Mouse (Mus musculus): ENCODE results near the gene Igf1r.

Igf1r gene

DNA sequence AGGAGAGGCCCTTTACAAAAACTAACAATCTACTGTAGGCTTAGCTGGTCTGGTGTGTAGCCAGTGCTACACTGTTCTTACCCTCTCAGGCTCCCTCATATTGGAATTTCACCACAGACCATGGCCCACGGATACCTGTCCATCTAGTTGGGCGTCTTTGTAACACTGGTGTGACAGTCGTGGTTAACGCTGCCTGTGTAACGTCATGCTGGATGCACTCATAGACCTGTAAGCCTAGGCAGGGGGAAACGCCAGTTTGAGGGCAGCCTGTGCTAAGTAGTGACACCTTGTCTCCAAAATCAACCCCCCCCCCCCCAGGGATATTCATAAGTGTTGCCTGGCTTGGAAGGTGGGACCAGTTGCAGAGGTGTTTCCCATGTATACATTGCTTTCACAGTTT, 4.7 kb downstream of the Igf1r start:
- DNase-seq (ENCODE audit: extremely low read depth, low read depth, low spot score), result no peak

DNA sequence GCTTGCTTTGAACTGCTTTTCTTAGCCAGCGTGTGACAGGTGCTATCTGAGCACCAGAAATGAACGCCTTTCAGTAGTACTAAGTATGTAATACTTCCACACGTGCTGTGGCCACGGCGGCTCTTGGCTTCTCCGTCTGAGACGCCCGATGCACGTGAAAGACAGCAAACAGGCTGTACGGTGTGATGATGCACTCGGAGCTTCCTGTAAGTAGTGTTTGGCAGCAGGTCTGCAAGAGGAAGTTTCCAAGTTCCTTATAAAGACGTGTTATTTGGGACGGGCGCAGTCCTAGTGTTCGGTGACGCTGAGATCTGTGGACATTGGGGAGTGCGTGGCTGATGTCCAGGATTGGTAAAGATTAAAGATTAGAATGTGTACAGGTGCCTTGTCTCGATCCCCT, 5.4 kb downstream of the Igf1r start:
- no peak for DNase-seq (ENCODE audit: extremely low read depth, low read depth, low spot score)

DNA sequence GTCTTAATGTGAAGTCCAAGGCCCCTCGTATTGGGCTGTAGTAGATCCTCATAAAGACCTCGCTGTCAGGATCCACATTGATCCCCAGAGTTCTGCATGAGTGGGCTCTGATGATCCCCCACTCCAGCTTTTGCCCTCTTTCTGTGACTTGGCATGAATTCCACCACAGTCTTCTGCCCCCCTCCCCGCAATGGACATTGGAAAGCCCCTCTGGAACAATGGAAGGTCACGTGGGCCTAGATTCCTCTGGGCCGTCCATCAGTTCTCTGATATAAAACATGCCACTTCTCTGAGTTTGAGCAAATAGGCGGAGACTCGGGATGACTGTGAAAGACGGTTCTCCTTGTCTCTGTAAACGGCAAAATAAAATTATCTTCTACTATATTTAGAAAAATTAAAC, 8.1 kb downstream of the Igf1r start:
- DNase-seq (ENCODE audit: extremely low read depth, low read depth, low spot score), result no peak

DNA sequence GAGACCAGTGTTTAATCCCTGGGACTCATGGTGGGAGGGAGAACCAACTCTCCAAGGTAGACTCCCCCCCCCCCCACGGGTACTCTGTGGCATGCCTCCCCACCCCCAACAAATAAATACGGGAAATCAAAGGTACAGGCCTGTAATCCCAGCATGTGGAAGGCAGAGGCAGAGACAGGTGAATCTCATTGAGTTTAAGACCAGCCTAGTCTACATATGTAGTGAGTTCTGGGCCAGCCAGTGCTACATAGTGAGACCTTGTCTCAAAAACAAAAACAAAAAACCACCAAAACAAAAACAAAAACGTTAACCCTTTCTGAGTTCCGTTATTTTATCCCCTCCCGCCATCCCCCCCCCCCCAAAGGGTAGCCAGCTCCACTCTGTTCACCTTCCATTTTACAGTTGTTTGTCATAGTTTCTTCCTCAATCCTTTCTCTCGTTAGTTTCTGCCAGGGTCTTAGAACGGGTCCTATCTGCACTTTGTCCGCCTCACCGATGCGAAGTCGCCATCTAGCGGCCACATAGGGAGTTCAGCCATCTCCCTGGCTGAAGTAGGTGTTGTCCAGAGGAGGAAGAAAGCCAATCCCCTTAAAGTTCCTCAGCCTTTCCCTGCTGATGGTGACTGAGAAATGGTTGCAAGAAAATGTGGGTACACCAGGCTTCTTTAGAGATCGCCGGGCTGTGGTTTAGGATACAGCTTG, 9.1 kb downstream of the Igf1r start:
- DNase-seq (ENCODE audit: extremely low read depth, low read depth, low spot score), result no peak

DNA sequence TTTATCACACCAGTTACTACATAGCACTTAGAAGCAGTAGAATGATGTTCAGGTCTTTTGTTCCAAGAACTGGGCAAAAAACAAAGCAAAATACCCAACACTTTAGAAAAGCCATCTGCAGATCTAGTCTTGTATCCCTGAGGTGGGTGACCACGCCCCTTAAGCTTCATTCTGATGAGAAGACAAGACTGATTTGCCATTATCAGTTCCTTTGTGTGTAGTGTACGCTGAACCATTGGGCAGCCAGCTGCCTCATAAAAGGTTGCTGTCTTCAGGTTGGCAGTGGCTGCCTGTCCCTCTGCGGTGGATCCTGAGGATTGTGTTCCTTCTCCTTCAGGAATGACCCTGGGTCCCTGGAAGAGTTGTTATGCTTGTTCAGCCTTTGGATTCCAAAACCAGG, 11.1 kb downstream of the Igf1r start:
- DNase-seq (ENCODE audit: extremely low read depth, low read depth, low spot score), result no peak

DNA sequence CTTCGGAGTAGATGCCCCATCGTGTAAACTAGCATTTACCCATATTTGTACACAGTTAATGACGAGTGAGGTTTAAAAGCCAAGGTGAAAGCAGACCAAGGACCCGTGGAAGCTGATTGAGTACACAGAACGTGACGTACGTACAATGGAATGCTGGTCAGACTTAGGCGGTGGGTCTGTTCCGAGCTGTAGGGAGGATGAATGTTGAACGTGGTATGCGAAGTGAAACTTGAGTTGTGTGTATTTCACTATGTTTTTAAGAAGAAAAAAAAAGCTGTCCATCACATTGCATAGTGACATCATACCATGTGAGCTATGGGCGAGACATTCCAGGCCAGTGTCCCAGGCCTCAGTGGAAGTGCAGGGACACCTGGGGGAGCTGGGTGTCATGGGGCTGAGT, 15.8 kb downstream of the Igf1r start:
- DNase-seq (ENCODE audit: extremely low read depth, low read depth, low spot score), result no peak

DNA sequence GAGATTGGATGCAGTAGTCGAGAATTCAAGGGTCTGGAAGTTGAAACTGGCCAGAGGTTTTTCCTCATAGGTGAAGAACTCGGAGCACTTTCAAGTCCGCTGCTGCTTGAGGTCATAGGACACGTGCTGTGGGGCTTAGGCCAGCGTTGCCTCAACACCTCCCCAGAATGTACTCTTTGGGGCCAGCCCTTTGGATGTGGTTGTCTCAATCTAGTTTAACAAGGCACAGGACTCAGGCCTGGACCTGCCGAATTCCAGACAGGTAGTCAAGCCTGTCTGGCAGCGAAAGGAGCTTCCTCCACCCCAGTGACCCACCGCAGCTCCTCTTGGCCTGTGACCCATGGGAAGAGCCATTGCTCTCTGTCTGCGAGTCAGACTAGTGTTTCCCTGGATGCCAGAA, 16.4 kb downstream of the Igf1r start:
- no peak for DNase-seq (ENCODE audit: extremely low read depth, low read depth, low spot score)

DNA sequence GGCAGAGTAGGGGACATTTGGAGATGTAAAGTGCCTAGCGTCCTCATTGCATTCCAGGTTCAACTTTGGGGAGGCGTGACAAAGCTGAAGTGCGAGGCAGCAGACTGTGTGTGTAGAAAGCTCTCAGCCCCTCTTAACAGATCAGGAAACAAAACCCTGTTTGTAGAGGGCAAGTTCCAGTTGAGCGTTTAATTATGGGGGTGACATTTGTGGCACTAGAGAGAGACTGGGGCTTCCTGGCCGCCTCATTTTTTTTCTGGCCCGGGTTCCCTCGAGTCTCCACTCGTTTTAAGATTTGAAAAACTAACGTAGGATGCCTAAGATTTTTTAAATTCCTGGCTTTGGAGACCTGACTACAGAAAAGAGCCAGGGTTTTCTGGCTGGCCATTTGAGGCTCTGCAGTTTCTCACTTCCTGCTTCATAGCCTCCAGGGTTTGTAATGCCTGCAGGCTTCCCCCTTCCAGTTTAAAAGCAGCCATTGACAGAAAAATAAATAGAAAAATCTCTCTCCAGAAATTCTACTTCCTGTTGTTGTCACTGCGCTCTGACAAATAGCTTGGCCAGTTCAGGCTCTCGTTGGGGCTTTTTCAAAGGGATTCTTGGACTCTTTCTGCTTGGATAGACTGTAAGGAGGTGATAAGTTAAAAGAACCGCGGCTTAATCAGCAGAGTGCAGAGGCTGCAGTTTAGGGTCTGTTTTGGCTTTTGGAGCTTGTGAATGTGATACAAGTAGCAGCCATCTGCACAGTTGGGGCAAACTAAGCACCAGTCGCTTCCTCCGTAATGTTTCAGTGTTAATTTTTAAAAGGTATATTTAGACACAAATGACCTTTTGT, 20.8 kb downstream of the Igf1r start:
- no peak for DNase-seq (ENCODE audit: extremely low read depth, low read depth, low spot score)

DNA sequence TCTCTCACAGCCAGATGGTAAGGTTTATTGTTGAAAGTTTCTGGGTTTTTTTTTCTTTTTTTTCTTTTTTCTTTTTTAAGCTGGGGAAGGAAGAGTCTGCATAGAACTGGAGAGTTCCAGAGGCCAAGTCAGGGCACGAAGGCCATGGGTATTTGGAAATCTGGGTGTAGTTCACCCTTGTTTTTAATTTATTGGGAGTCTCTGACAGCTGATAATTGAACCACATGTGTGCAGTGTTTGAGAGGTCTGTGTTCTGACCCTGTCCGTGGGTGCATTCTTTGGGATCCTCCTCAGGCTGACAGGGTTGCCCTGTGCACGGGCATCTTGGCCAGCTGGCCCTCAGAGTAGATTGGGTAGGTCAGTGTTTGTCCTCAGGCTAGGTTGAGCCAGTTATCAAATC, 29.3 kb downstream of the Igf1r start:
- no peak for DNase-seq (ENCODE audit: extremely low read depth, low read depth, low spot score)

DNA sequence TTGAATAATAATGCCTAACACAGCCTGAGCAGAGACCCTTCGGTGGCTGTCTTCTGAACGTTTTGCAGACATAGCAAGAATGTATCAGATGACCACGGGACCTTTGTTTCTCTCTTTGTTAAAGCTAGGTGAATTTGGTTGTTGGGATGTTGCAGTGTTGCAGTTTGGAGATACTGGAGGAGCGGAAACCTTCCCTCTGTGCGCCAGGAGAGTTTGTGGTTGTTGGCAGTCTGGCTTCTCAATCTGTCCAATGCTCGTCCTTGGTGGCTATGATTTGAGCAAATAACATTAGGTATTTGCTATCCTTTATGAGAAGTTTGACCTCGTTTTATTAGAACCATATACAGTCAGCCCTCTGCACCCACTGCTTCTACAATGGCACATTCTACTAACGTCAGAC, 30.2 kb downstream of the Igf1r start:
- DNase-seq (ENCODE audit: extremely low read depth, low read depth, low spot score), result no peak

DNA sequence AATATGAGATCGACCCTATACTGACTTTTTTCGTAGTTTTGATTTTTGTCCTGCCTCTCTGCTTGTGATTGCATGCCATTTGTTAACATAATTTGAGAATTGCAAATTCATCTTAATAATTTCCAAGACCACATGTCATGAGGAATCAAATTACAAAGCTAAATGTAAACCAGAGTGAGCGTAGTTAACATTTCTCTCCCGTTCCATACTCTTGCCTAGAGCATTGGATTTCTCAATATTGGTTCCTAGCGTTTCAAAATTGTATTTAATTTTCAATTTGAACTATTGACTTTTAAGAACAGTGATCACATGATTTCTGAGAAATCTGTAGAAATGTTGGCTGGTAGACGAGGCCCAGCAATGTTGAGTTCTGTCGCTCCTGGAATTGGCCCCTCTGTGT, 30.8 kb downstream of the Igf1r start:
- no peak for DNase-seq (ENCODE audit: extremely low read depth, low read depth, low spot score)

DNA sequence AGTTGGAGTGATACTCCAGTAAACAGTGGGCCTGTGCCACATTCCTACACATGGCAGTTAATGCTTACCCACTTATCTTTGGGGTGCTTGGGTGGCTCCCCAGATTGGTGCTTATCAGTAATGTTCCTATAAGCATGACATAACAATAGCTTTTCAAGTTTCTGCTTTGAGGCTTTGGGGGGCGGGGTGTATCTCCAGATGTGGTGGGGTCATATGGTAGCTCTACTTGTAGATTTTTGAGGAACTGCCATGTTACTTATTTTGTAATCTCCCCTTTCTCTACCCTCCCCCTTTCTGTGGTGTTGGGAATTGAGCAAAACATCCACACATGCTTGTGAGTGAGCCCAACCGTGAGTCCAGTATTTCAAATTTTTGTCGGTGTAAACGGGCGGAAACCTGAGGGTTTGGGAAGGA, 32.4 kb downstream of the Igf1r start:
- no peak for DNase-seq (ENCODE audit: extremely low read depth, low read depth, low spot score)

DNA sequence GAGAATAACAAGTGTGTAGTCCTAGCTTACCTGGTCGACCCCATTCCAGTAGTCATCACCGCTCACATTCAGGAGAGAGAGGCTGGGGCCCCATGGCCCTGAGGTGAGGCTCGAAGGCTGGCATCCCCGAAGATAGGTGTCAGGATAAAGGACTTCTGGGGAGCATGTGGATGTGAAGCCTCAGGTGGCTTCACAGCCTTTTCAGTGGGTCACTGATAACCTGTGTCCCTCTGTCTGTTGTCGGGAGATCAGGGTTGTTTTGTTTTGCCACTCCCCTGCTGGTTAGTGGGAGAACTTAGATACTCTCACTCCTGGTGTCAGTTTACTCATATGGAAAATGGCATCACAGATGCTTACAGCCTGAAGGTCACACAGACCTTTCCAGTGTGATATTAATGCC, 32.9 kb downstream of the Igf1r start:
- DNase-seq (ENCODE audit: extremely low read depth, low read depth, low spot score), result no peak

DNA sequence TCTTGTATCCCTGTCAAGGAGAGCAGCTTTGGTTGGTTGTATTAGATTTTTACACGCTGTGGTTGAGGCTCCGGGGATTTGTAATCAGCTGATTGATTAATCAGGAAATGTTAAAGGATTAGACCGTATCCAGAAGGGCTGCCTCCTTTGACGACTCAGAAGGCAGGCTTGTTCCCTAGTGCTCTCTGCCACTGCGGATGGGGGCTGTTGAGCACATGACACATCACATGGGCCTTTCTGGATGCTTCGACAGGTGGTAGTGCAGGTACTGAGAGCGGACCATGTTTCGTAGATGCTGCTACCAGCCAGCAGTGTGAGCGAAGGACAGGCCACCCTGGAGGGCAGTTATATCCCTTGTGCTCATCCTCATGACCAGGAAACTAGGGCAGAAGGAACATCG, 33.6 kb downstream of the Igf1r start:
- no peak for DNase-seq (ENCODE audit: extremely low read depth, low read depth, low spot score)

DNA sequence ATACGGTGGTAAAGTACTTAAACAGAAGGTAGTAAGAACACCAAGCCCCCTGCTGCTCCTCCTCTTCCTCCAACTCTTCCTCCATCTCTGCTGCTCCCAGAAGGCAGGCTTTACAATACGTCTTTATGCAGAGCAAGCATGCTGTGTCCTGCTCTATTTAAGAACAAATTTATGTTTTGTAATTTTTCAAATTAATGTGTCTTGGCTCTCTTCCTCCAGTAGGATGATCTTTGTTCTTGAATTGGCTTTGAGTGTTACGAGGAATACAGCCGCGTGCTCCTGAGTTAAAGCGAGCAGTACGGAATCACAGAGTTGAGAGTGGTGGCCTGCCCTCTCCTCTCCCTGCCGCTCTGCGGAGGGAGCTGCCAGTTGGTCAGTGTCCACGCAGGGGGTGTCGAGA, 34.2 kb downstream of the Igf1r start:
- DNase-seq (ENCODE audit: extremely low read depth, low read depth, low spot score), result peak; percentile 65

DNA sequence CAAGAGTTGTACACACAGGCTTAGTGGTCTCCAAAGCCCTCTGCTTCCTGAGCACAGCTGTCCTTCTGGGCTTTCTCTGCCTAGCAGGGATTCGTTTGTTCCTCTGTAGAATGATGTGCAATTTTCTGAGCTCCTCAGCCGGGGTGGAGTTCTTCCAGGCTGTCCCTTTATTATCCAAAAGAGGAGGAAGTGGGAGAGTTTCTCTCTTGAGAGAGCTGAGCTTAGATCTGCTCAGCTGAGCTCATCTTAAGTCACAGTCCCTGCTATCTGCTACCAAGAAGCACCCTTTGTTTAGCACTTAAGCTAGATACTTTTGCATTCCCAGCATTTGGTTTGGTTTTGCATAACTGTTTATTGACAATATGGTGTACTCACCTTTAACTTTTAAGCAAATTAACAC, 36.7 kb downstream of the Igf1r start:
- no peak for DNase-seq (ENCODE audit: extremely low read depth, low read depth, low spot score)

DNA sequence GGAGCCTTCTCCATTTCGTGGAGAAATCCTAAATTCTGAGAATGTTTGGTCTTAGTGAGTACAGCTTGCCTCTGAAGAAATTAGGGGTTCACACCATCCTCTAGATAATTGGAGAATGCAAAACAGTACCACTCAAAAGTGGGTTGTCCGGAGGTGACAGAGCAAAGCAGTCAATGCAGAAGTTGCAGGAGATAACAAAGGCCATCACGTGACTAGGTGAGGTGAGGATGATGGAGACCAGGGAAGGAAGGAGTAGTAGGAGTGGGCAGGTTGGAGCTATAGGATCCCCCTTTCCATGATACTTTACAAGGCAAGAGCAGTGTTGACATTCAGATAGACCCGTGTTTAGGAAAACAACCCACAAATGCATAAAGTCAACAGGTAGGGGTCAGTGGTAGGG, 41.0 kb downstream of the Igf1r start:
- no peak for DNase-seq (ENCODE audit: extremely low read depth, low read depth, low spot score)

DNA sequence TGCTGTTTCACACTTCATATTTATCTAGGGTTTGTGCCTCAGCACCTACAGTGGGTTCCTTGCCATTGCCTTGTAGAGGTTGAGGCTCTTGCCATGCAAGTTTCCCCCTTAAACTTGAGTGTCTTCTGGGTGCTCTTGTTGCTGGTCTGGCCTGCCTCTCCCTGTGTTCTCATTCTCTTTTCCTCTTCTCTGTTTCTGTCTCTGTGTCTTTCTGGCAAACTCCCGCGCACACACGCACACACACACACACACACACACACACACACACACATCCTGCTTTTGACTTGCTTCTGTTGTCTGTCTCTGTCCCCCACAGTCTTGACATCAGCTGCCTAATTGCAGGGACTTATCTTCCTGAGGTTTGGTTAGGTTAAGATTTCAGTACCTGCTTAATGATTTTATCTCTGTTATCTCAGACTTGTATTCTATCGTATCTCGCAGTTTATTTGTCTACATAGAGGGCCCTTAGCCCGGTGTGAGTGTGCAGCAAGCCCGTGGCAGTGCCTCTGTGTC, 41.8 kb downstream of the Igf1r start:
- DNase-seq (ENCODE audit: extremely low read depth, low read depth, low spot score), result no peak

DNA sequence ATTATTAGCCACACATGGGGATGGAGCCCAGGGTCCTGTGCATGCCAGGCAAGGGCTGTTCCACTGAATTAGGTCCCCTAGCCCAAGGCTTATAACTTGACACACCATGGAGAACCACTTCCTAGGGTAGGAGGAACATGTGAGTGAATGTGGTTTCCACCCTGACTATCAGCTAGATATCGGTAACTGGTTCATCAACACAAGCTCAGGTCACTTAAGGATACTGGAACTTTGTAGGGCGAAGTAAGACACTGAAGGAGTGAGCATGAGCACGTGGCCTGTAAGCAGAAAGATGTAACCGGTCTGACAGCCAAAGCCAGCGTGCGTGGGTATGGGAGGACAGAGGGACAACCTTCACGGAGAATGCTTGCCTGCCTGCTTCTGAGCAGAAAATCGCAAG, 42.6 kb downstream of the Igf1r start:
- DNase-seq (ENCODE audit: extremely low read depth, low read depth, low spot score), result no peak

DNA sequence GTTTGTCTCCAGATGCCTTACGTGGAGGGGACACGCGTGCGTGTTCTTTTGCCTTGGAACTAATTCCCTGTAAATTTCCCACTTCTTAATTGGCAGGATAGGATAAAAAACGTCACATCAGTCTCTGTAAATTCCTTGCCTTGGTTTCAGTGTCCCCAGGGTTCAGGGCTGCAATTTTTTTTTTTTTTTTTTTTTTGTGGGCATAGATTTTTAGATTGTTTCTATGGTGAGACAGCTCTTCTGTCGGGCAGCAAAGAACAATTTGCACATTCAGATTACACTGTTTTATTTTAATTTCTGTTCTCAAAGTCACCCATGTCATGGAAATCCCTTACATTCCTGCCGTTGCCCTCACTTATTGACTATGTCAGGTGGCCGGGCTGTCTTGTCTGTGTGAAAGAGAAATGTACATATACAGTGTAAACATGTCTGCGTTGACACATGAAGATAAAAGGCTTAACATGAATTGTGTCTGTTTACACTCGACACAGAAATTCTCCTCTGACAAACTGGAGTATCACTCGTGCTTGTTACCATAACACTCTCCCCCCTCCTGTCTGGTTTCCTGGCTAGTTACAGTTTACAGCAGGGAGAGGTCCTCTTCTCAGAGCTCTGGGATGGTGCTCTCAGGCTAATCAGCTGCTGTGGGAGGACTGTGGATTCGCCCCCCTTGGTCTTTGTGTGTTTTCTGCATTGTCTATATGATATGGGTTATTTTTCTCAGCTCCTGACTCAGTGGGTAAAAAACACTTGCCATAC, 43.8 kb downstream of the Igf1r start:
- no peak for DNase-seq (ENCODE audit: extremely low read depth, low read depth, low spot score)

DNA sequence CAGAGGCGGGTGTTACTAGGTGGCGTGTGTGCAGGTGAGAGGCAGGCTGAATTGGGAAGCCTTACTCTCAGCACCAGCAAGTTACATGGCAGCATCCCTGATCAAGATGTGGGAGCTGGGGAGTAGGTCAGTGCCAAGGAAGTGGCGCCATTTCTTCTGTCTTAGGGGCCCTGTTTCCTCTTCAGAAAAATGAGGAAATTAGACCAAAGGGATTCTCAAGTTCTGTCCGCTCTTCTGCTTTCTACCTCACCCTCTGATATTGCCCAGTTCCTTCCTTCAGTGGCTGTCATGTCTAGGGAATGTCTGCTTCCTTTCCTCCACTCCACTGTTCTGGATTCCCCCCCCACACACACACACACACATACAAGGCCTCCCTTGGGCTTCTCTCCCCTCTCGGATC, 48.6 kb downstream of the Igf1r start:
- no peak for DNase-seq (ENCODE audit: extremely low read depth, low read depth, low spot score)

DNA sequence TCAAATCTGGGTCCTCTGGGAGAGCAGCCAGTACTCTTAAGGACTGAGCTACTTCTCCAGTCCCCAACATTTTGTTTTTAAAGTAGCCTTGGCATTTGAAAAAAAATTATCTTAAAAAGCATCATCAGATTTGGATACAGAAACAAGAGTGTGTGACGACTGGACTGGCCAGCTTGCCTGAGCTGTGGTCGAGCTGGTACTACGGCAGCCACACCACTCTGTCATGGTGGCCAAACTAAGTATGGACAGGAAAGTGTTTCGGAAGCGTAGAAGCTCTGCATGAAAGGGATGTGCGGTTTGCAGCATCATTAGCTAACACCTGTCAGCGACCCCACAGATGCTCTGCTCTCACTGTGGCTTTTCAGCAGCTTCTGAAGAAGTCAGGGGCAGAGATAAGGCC, 53.4 kb downstream of the Igf1r start:
- no peak for DNase-seq (ENCODE audit: extremely low read depth, low read depth, low spot score)
